Mouse (Mus musculus): ENCODE data around the gene Nrn1.

Nrn1 gene

GRCm38 (mm10) chr13:36734731-36735571, at the start of gene Nrn1:
Gene Nrn1 (minus strand): TSS chr13:36735131.
- peak; percentile 39 for DNase-seq (ENCODE audit: low read depth, low spot score)

GRCm38 (mm10) chr13:36779626-36780025, 44.7 kb upstream of the Nrn1 start:
- no peak for DNase-seq (ENCODE audit: low read depth, low spot score)

GRCm38 (mm10) chr13:36766801-36767200, 31.9 kb upstream of the Nrn1 start:
- DNase-seq (ENCODE audit: low read depth, low spot score): no peak

- no peak for DNase-seq (ENCODE audit: low read depth, low spot score)
These were observed 16.9 kb upstream of the Nrn1 start for GRCm38 (mm10) chr13:36751861-36752260.

- no peak for DNase-seq (ENCODE audit: low read depth, low spot score)
These were observed 15.1 kb upstream of the Nrn1 start for GRCm38 (mm10) chr13:36750056-36750455.

- peak; percentile 25 for DNase-seq (ENCODE audit: low read depth, low spot score)
These were observed 1.7 kb upstream of the Nrn1 start for GRCm38 (mm10) chr13:36736619-36736996.

- DNase-seq (ENCODE audit: low read depth, low spot score): peak; percentile 67
These were observed 1.1 kb upstream of the Nrn1 start for GRCm38 (mm10) chr13:36735901-36736618.

GRCm38 (mm10) chr13:36733989-36734690, 791 bp downstream of the Nrn1 start:
- peak; percentile 37 for DNase-seq (ENCODE audit: low read depth, low spot score)

GRCm38 (mm10) chr13:36733566-36733965, 1.4 kb downstream of the Nrn1 start:
- DNase-seq (ENCODE audit: low read depth, low spot score): peak; percentile 37

GRCm38 (mm10) chr13:36732891-36733490, 1.9 kb downstream of the Nrn1 start:
- no peak for DNase-seq (ENCODE audit: low read depth, low spot score)

- peak; percentile 33 for DNase-seq (ENCODE audit: low read depth, low spot score)
These were observed 2.9 kb downstream of the Nrn1 start for GRCm38 (mm10) chr13:36731931-36732461.

- DNase-seq (ENCODE audit: low read depth, low spot score): peak; percentile 72
These were observed 3.7 kb downstream of the Nrn1 start for GRCm38 (mm10) chr13:36731016-36731930.

- no peak for DNase-seq (ENCODE audit: low read depth, low spot score)
These were observed 4.6 kb downstream of the Nrn1 start for GRCm38 (mm10) chr13:36730341-36730761.

GRCm38 (mm10) chr13:36729731-36730340, 5.1 kb downstream of the Nrn1 start:
- DNase-seq (ENCODE audit: low read depth, low spot score): no peak

- DNase-seq (ENCODE audit: low read depth, low spot score): no peak
These were observed 6.4 kb downstream of the Nrn1 start for GRCm38 (mm10) chr13:36728509-36728908.

- DNase-seq (ENCODE audit: low read depth, low spot score): no peak
These were observed 7.0 kb downstream of the Nrn1 start for GRCm38 (mm10) chr13:36727779-36728470.

GRCm38 (mm10) chr13:36726951-36727778, 7.8 kb downstream of the Nrn1 start:
- DNase-seq (ENCODE audit: low read depth, low spot score): peak; percentile 66

GRCm38 (mm10) chr13:36726551-36726950, 8.4 kb downstream of the Nrn1 start:
- DNase-seq (ENCODE audit: low read depth, low spot score): peak; percentile 25

All from CD4-positive, CD25-positive, alpha-beta regulatory T cell, adult 2 months (primary cell).